Mouse (Mus musculus): ENCODE results near the gene Pde8a.

DNA sequence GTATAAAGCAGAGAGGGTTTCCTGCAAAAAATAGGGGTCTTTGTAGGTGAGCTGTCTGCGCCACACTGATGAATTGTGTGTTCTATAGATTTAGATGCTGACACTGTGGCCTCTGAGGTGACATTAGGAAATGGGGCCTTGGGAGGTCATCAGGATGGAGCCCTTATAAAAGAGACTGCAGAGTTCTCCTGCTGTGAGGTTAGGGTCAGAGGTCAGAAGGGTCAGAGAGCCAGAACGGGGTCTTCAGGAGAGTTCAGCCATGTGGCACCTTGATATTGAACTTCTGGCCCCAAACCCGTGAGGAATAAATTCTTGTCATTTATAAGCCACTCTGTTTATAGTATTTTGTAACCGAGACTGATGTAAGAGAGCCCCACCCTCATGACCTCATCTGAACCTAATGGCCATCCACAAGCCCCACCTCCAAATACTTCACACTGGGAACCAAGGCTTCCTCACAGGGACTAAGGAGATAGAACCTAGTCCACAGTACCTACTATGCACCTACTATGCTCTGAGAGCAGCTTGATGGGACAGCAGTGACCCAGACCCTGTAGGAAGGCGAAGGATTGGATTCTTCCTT lies 37.1 kb upstream of the Pde8a start:
- TF ChIP-seq GATA1 (IDR thresholded peaks at IDR 0.05; ENCODE audit: borderline replicate concordance, low read length) (no peak), FLI1 (IDR thresholded peaks at IDR 0.05; ENCODE audit: low read length) (no peak)

Data from megakaryocyte, embryonic 14.5 days (primary cell).